Mouse (Mus musculus) G1E (cell line): ENCODE measurements around the gene Gnat3. TPM values are rescaled to one million over a fixed set of nuclear protein-coding genes. Genes with fewer than 3 reads are reported as not detected.

Source experiments
- ATAC-seq: 2 replicates; pipeline ENCODE4 v1.8.0; 2016; ENCODE audit warnings: mild to moderate bottlenecking; ENCODE audit not compliant: insufficient number of reproducible peaks, poor library complexity, low FRiP score, severe bottlenecking; ENCODE audit errors: extremely low read depth
- DNase-seq: peaks from one replicate; pipeline ENCODE4 v3.0.0; 2012; ENCODE audit warnings: low spot score
- H3K27me3 ChIP-seq: 2 replicates; pipeline ENCODE4 v1.6.1; 2012; ENCODE audit warnings: mild to moderate bottlenecking, low read length, inconsistent platforms; ENCODE audit not compliant: insufficient read depth
- H3K36me3 ChIP-seq: replicated peaks from 2 replicates; pipeline ENCODE3; 2012; ENCODE audit warnings: mild to moderate bottlenecking, inconsistent platforms
- H3K4me1 ChIP-seq: 2 replicates; pipeline ENCODE4 v1.6.1; 2012; ENCODE audit warnings: low read depth, low read length, inconsistent platforms, mixed read lengths; ENCODE audit not compliant: insufficient read depth
- H3K4me3 ChIP-seq: 2 replicates; pipeline ENCODE4 v1.5.1; 2012; ENCODE audit warnings: low read depth, mild to moderate bottlenecking, inconsistent platforms, low read length, moderate library complexity, mixed read lengths
- H3K9me3 ChIP-seq: replicated peaks from 2 replicates; pipeline ENCODE4 v1.6.1; 2012; ENCODE audit warnings: inconsistent platforms
- CTCF ChIP-seq: IDR thresholded peaks from 2 replicates; pipeline ENCODE4 v1.5.1; 2012; ENCODE audit warnings: low read depth, low read length, inconsistent platforms, mixed read lengths
- GATA1 ChIP-seq: IDR thresholded peaks from 2 replicates; pipeline ENCODE4 v1.6.1; 2012; ENCODE audit warnings: borderline replicate concordance, low read length, inconsistent platforms, mixed read lengths
- GATA2 ChIP-seq: IDR thresholded peaks from 2 replicates; pipeline ENCODE4 v1.6.1; 2012; ENCODE audit warnings: low read depth, low read length, inconsistent platforms, borderline replicate concordance
- POLR2AphosphoS5 ChIP-seq: IDR thresholded peaks from 2 replicates; pipeline ENCODE4 v1.6.1; 2012; ENCODE audit warnings: low read depth, low read length, inconsistent platforms; ENCODE audit not compliant: insufficient replicate concordance
- TAL1 ChIP-seq: conservative IDR thresholded peaks from 2 replicates; pipeline ENCODE4 v1.6.1; 2012; ENCODE audit warnings: low read depth, low read length, inconsistent platforms, mixed read lengths
- polyA plus RNA-seq: library from polyadenylated mRNA; stranded (reverse); fragments of >175 nt; gene quantifications from 2 replicates; pipeline ENCODE4 v1.2.3, GENCODE M21; 2012
- total RNA-seq, 2 experiments: library from RNA; stranded (forward) in 1 of 2; stranded (reverse) in 1 of 2; fragments of 200-1000 nt in 1 of 2; fragments of >200 nt in 1 of 2; fragmentation: Nextera tagmentation in 1 of 2; gene quantifications; 2 replicates each; pipeline ENCODE4 v1.2.3; 2014 to 2017

Gnat3 gene
- total and polyA plus RNA-seq, 3 experiments: 1.2 TPM; not detected in 2

- ATAC-seq (no peak), DNase-seq (no peak)
- no peak overlapping the region for H3K4me3 ChIP-seq
- no peak for TF ChIP-seq GATA2
- no peak for TF ChIP-seq CTCF
- no peak for TF ChIP-seq POLR2AphosphoS5
- TF ChIP-seq GATA1: no peak
- no peak for TF ChIP-seq TAL1
- no peaks in the 10 kb centered on the region for H3K9me3 ChIP-seq
- H3K27me3 ChIP-seq: peaks cover 2% of the 10 kb centered on the region; the same call in 1 of the 2 replicates
- peaks cover 29% of the 10 kb centered on the region for H3K4me1 ChIP-seq
- H3K36me3 ChIP-seq: no peaks in the 10 kb centered on the region
These were observed 52.0 kb downstream of the Gnat3 start for GRCm38 (mm10) chr5:18014209-18014829.

GRCm38 (mm10) chr5:18023347-18023746, 61.0 kb downstream of the Gnat3 start:
- DNase-seq (no peak), ATAC-seq (no peak)
- H3K27me3 ChIP-seq: peaks cover 2% of the 10 kb centered on the region; the same call in 1 of the 2 replicates
- H3K9me3 ChIP-seq: no peaks in the 10 kb centered on the region
- no peaks in the 10 kb centered on the region for H3K36me3 ChIP-seq
- no peak overlapping the region for H3K4me3 ChIP-seq
- TF ChIP-seq POLR2AphosphoS5 (no peak), CTCF (no peak), TAL1 (no peak), GATA1 (no peak), GATA2 (no peak)
- H3K4me1 ChIP-seq: peaks cover 3% of the 10 kb centered on the region; the same call in 1 of the 2 replicates

GRCm38 (mm10) chr5:18027531-18027930, 65.2 kb downstream of the Gnat3 start:
- H3K4me3 ChIP-seq: no peak overlapping the region
- no peaks in the 10 kb centered on the region for H3K9me3 ChIP-seq
- TF ChIP-seq TAL1: no peak
- TF ChIP-seq GATA1: no peak
- TF ChIP-seq CTCF: no peak
- no peak for TF ChIP-seq GATA2
- no peak for TF ChIP-seq POLR2AphosphoS5
- H3K36me3 ChIP-seq: no peaks in the 10 kb centered on the region
- no peaks in the 10 kb centered on the region for H3K27me3 ChIP-seq
- H3K4me1 ChIP-seq: no peaks in the 10 kb centered on the region
- no peak for ATAC-seq
- DNase-seq: no peak

GRCm38 (mm10) chr5:18035848-18036638, 73.7 kb downstream of the Gnat3 start:
- Histone ChIP-seq H3K27me3 (no peaks in the 10 kb centered on the region), H3K4me3 (no peak overlapping the region; the same call in 1 of the 2 replicates), H3K36me3 (no peaks in the 10 kb centered on the region), H3K9me3 (no peaks in the 10 kb centered on the region), H3K4me1 (peaks cover 15% of the 10 kb centered on the region)
- no peak for TF ChIP-seq CTCF
- TF ChIP-seq TAL1: no peak
- TF ChIP-seq GATA2: no peak
- TF ChIP-seq GATA1: no peak
- TF ChIP-seq POLR2AphosphoS5: no peak
- ATAC-seq: peak; percentile 32; the same call in 1 of the 2 replicates
- no peak for DNase-seq

- Histone ChIP-seq H3K36me3 (no peaks in the 10 kb centered on the region), H3K9me3 (no peaks in the 10 kb centered on the region), H3K4me1 (peaks cover 6% of the 10 kb centered on the region; the same call in 1 of the 2 replicates), H3K4me3 (no peak overlapping the region), H3K27me3 (peaks cover 6% of the 10 kb centered on the region; the same call in 1 of the 2 replicates)
- DNase-seq (no peak), ATAC-seq (peak; percentile 45; the same call in 1 of the 2 replicates)
- TF ChIP-seq GATA1: no peak
- TF ChIP-seq CTCF: peak; percentile 49; the same call in 1 of the 2 replicates
- no peak for TF ChIP-seq TAL1
These were observed 80.7 kb downstream of the Gnat3 start for GRCm38 (mm10) chr5:18043022-18043421.

GRCm38 (mm10) chr5:18048841-18049240, 86.5 kb downstream of the Gnat3 start:
- Histone ChIP-seq H3K9me3 (no peaks in the 10 kb centered on the region), H3K27me3 (peaks cover 6% of the 10 kb centered on the region; the same call in 1 of the 2 replicates), H3K36me3 (no peaks in the 10 kb centered on the region), H3K4me3 (no peak overlapping the region), H3K4me1 (peaks cover 2% of the 10 kb centered on the region; the same call in 1 of the 2 replicates)
- no peak for DNase-seq
- no peak for ATAC-seq
- TF ChIP-seq CTCF: no peak
- no peak for TF ChIP-seq TAL1
- no peak for TF ChIP-seq GATA1
- TF ChIP-seq POLR2AphosphoS5: no peak
- no peak for TF ChIP-seq GATA2
